Mouse (Mus musculus) erythroblast, adult 5-6 weeks (primary cell): ENCODE measurements around the gene Spata13. TPM values are rescaled to one million over a fixed set of nuclear protein-coding genes. Genes with fewer than 3 reads are reported as not detected.

ENCODE experiments used
- ATAC-seq: replicated peaks from 2 replicates; pipeline ENCODE4 v1.8.0; 2016; ENCODE audit warnings: moderate number of reproducible peaks, mild to moderate bottlenecking, moderate TSS enrichment, inconsistent platforms; ENCODE audit not compliant: poor library complexity, low FRiP score, severe bottlenecking
- total RNA-seq, 2 experiments: library from RNA; stranded (forward) in 1 of 2; stranded (reverse) in 1 of 2; fragments of 150-400 nt in 1 of 2; fragments of 200-764, 138-1000 nt in 1 of 2; gene quantifications; 2 replicates each; pipeline versions ENCODE4 v1.2.3 to v1.2.4; 2015 to 2017; ENCODE audit warnings: low replicate concordance in 2 of 2

Gene Spata13
- total RNA-seq, 2 experiments from 2014 or later, result 7.1 to 55.5 TPM

- no peak for ATAC-seq
These were observed 75.4 kb downstream of the Spata13 start for GRCm38 (mm10) chr14:60709192-60709591.

GRCm38 (mm10) chr14:60709749-60710148 is 75.9 kb downstream of the Spata13 start:
- ATAC-seq, result no peak

DNA sequence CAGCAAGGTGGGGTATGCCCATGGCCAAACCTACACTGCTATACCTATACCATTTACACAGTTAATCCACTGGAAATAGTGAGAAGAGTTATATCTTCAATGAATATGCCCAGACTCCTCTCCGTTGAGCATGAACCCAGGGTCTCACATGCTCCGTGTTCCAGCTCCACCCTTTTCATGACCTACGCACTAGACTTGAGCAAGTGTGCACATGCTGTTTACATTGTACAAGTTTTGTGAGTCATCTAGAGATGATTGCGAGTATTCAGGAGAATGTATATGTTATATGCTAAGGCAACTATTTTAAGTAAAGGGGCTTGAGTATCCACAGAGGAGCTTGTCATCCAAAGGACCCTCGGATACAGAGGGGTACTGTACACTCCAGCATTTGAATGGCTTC is 77.4 kb downstream of the Spata13 start:
- no peak for ATAC-seq

DNA sequence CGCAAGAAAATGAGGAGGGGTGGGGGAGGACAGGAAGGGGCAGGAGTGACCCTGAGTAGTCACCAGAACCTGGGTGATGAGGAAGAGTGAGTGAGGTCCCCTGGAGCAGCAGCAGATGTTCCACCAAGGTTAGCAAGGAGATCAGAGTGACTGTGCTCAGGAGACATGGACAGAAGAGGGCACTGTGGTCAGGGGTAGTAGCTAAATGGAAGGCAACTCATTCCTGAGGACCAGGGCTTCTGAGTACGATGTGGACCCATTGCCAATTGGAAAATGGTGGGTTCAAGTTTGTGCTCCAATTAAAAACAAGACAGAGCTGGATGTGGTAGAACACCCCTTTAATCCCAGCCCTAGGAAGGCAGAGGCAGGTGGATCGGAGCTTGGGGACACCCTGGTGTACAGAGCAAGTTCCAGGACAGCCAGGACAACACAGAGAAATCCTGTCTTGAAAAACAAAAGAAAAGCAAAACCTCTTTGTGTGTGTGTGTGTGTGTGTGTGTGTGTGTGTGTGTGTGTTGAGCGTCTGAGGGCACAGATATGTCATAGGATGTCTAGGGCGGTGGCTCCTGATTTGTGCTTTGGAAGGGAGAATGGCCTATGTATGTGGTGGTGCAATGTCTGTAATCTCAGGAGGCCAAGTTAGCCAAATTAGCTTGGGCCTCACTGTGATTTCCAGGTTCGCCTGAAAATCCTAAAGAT is 77.9 kb downstream of the Spata13 start:
- no peak for ATAC-seq

- no peak for ATAC-seq
These were observed 78.6 kb downstream of the Spata13 start for GRCm38 (mm10) chr14:60712289-60712830.

DNA sequence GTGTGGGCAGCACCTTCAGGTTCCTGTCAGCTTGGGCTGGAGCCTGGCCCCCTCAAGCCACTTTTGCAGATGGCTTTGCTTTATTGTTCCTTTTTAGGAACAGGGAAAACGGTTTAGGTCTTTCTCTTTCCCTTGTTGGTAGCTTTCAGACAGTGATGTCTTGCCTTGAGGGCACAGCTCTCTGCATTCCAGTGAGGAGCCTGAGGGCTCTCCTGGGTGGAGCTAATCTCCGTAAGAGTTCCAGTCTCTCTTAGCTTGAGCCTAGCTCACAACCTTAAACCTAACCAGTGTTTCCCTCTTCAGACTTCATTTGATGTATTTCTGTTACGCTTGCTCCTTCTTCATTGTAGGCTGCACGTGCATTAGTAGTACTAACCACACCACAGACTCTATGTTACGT is 81.9 kb downstream of the Spata13 start:
- no peak for ATAC-seq

GRCm38 (mm10) chr14:60721304-60721703 is 87.5 kb downstream of the Spata13 start:
- no peak for ATAC-seq

DNA sequence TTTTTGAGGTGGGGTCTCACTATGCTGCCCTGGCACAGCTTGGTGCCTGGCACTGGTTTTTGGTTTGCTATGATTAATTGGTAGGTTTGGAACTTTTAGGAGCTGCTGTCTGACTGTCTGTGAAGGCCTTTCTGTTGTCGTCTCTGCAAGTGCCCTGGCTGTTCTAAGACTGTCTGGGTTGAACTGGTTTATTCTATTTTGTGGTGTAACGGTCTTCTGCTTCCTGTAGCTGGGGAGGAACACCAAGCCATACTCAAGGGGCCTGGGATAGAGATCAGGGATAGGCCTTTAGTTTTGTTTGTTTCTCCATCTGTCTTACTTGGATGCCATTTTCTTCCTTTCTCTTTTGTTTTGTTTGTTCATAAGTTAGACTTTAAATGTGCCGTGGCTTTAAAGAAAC is 88.1 kb downstream of the Spata13 start:
- no peak for ATAC-seq

DNA sequence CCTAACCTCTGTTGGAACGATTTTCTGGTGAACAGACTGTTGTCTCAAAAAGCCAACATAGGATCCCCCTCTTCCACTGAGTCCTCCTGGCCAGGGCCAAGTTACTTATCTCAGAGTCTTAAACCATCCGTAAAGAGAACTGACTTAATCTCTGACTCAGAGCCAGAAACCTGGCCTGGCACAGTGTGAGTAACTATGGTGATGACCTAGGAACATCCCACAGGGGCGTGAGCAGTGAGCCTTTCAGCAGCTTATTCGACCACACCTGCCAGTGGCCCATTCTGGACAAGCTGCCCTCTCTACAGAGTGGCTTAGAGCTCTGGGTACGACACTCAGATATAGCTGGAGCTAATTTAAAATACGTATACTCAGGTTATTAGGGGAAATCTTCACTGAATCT is 92.3 kb downstream of the Spata13 start:
- ATAC-seq, result no peak

- ATAC-seq, result no peak
These were observed 93.3 kb downstream of the Spata13 start for GRCm38 (mm10) chr14:60727130-60727529.

- no peak for ATAC-seq
These were observed 98.3 kb downstream of the Spata13 start for GRCm38 (mm10) chr14:60732081-60732480.

DNA sequence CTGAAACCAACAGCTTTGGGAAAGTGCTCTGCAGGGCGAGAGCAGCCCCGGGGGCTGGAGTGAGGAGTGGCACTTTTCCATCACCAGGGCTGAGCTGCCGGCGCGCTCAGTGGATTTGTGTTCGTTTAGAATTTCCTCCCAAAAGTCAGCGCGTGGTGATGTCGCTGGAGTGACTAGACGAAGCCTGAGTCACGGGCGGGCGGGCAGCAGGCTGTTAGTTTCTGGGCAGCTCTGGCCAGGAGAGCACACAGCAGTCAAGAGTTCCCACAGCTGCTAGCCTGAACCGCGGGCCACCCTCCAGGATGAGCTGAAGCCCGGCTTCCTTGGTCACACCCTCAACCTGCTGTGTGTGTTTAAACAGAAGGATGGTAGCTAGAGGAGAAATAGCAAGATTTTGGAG is 99.0 kb downstream of the Spata13 start:
- ATAC-seq, result no peak

- no peak for ATAC-seq
These were observed 99.9 kb downstream of the Spata13 start for GRCm38 (mm10) chr14:60733706-60734105.

- ATAC-seq, result no peak
These were observed 101.4 kb downstream of the Spata13 start for GRCm38 (mm10) chr14:60735206-60735605.

DNA sequence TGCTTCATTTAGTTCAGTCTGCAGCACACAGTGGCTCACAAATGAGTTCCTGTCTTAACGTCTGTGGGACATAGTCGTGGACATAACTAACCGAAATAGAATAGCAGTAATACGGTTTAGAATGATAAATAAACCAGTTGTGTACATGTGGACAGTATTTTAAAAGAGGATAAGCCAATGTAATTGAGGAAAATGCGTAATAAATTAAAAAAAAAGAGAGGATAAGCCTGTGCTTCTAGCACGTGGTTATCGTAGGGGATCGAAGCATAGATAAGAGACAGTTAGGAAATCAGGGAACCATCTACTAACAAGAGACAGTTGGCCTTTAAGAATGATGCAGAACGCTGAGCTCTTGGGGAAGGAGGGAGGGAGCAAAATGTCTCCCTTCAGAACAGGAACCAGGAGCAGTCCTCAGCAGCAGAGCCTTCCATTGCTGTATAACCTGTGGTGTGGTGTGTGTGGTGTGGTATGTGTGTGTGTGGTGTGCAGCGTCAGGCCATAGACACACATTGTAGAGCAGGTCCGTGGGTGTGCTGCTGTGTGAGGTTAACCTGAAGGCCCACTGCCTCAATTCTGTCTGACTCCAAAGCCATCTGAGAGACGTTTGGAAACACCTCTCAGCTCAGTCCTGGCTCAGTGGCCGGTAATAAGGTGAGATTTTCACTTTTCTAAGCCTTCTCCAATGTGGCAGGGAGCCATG is 102.2 kb downstream of the Spata13 start:
- no peak for ATAC-seq

DNA sequence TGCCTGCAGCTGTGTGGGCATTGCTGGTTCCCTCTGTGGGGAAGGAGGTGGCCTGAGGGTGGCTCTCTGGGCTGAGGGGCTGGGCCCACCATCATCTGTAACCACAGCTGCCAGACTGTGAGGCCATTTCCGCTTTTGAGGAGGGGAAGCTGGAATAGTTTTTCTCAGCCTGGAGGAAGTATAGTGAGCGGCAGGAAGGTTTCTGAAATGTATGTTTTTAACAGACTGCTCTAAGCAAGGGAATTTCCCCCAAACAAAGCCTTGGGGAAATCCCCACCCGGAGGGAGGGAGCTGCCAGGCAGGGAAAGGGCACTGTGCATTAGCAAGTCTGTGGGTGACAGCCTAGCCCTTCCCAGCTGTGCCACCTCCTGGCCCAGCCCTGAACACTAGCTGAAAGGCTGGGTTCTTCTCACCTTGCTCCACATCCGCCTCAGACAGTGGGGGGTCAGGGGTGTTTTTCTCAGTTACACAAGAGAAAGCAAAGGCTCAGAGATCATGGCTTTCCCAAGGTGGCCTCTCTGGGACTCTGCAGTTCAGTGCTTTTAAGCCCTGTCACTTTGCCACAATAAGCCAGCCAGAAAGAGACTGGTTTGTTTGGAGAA is 102.9 kb downstream of the Spata13 start:
- no peak for ATAC-seq

DNA sequence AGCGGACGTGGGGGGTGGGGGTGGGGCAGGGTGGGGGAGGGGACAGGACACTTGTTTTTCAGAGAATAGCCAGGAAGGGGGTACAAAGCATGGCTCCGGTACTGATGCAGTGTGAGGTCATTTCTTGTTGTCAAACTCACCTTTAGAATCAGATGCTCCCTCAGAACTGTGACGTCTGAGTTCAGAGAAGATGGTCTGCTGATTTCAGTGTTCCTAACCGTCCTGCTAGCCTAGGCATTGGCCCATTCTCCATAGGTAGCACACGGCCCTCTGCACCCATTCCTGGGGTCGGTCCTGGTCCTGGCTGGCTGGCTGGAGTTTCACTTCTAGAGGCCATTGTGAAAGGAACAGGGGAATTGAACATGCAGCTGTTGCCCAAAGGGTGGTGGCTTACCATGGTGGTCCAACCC is 103.4 kb downstream of the Spata13 start:
- ATAC-seq, result no peak

GRCm38 (mm10) chr14:60738434-60738938 is 104.7 kb downstream of the Spata13 start:
- ATAC-seq, result no peak

DNA sequence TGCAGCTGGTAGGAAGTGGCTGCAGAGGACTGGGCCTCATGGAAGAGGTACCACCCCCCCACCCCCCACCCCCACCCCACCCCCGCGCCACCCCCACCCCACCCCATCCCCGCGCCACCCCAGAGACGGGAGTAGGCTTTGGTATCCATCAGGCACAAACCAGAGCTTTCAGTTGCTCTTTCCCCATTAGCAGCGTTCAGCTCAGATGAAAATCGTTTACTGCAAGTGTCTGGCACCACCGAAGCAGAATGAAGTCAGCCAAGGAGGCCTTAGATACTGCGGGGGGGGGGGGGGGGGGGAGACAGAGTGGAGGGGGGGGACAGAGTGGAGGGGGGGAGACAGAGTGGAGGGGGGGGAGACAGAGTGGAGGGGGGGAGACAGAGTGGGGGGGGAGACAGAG is 105.4 kb downstream of the Spata13 start:
- no peak for ATAC-seq

DNA sequence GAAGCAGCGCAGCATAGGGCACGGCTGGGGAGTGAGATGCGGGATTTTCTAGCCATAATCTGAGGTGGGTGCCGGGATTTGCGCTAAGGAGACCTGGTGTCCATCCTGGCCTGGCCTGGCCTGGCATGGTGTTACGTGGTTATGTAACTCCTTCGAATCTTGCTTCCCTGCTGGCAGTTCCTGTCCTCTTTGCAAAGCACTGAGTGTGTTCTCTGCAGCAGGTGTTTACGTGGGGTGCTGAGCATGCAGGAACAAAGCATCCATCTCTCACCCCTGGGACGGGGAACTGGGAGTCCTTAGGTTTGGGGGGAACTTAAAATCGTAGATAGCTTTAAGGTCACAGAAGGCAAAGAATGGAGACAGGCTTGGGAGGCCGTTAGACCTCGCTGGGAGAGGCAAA is 105.8 kb downstream of the Spata13 start:
- ATAC-seq, result no peak

DNA sequence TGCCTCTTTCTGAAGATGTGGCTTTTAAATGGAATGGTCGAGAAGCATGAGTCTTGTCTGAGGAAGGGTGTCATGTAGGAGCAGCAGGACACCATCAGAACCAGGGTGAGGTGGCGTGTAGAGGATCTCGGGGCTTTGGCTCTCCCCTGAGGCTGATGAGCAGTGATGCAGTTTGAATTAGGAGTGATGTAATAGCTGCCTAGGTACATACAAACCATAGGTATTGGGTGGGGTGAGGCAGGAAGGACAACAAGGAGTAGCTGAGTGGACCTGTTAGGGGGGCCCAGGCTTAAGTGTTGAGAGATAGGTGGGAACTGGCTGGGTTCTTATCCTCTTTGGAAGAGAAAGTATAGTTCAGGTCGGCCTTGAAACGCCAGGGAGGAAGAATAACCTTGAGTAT is 106.7 kb downstream of the Spata13 start:
- no peak for ATAC-seq
